Mouse (Mus musculus) forebrain, embryonic 14.5 days (tissue): ENCODE results near the gene Dntt. TPM values are rescaled to one million over a fixed set of nuclear protein-coding genes. Genes with fewer than 3 reads are reported as not detected.
A peak's percentile ranks its signal among the peaks of the same experiment; 100 is the strongest.

Experiments used
- ATAC-seq: fragments of 200-750 bp; cut with Nextera tagmentation; 2 replicates; pipeline ENCODE4 v1.8.0; 2017; ENCODE audit warnings: mild to moderate bottlenecking, moderate library complexity
- DNase-seq: peaks from one replicate; pipeline ENCODE4 v3.0.0-alpha.2; 2015; ENCODE audit warnings: low spot score
- H3K27ac ChIP-seq: fragments of 300-500 bp; sonication (generic); 2 replicates; pipeline ENCODE4 v1.5.1; 2014; ENCODE audit warnings: low read depth, mild to moderate bottlenecking, control low read depth, low read length, moderate library complexity
- H3K27me3 ChIP-seq: fragments of 300-500 bp; sonication (generic); replicated peaks from 2 replicates; pipeline ENCODE4 v1.6.1; 2014; ENCODE audit warnings: low read length, control low read depth, mixed read lengths; ENCODE audit not compliant: control insufficient read depth, insufficient read depth
- H3K36me3 ChIP-seq: fragments of 300-500 bp; sonication (generic); 2 replicates; pipeline ENCODE4 v1.6.1; 2014; ENCODE audit warnings: low read length, control low read depth; ENCODE audit not compliant: control insufficient read depth, insufficient read depth
- H3K4me1 ChIP-seq: fragments of 300-500 bp; sonication (generic); 2 replicates; pipeline ENCODE4 v1.6.1; 2014; ENCODE audit warnings: antibody characterized with exemption, low read length, control low read depth; ENCODE audit not compliant: control insufficient read depth, insufficient read depth
- H3K4me2 ChIP-seq: fragments of 300-500 bp; sonication (generic); 2 replicates; pipeline ENCODE4 v1.6.1; 2014; ENCODE audit warnings: mild to moderate bottlenecking, control low read depth, low read length
- H3K4me3 ChIP-seq: fragments of 300-500 bp; sonication (generic); 2 replicates; pipeline ENCODE4 v1.5.1; 2014; ENCODE audit warnings: low read depth, low read length, control low read depth
- H3K9ac ChIP-seq: fragments of 300-500 bp; sonication (generic); 2 replicates; pipeline ENCODE4 v1.6.1; 2014; ENCODE audit warnings: mild to moderate bottlenecking, low read length, control low read depth, moderate library complexity
- H3K9me3 ChIP-seq: fragments of 300-500 bp; sonication (generic); replicated peaks from 2 replicates; pipeline ENCODE4 v1.6.1; 2016; ENCODE audit warnings: low read length, control low read depth, mixed read lengths; ENCODE audit not compliant: control insufficient read depth
- WGBS: fragments of 180-500 bp; shearing (Covaris S2); extraction: QIAGEN DNeasy Blood & Tissue Kit; methylation state at CpG from one replicate; pipeline ENCODE4 v1.1.7; 2014; 5-methylcytosine and 5-hydroxymethylcytosine counted together
- polyA plus RNA-seq: library from polyadenylated mRNA; unstranded; fragments of >200 nt; fragmentation: Nextera tagmentation; extraction: Ambion mirVana; gene quantifications from 2 replicates; pipeline ENCODE4 v1.2.1, GENCODE M21; 2014

Gene Dntt
- polyA plus RNA-seq, 1 experiment from 2014 or later = 0.09 TPM

DNA sequence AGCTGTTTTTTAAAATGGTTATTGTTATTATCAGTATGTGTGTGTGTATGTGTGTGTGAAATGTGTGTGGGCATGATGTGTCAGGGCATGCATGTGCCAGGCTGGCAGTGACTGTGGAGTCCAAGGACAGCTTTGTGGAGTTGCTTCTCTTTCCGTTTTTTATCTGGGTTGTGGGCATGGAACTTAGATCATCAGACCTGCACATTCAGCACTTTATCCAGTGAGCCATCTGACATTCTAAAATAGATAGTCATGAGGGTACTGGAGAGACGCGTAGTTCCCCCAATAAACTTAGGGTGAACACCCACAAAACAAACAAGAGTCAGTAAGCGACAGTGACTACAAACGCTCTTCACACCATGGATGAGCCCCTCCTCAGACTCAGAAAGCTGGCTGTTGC, 35.7 kb upstream of the Dntt start:
- Histone ChIP-seq H3K36me3 (no peaks in the 10 kb centered on the region), H3K27me3 (no peaks in the 10 kb centered on the region), H3K4me3 (no peak overlapping the region), H3K4me1 (no peaks in the 10 kb centered on the region), H3K4me2 (no peak overlapping the region), H3K9me3 (no peaks in the 10 kb centered on the region), H3K9ac (no peak overlapping the region), H3K27ac (no peak overlapping the region)
- 94% methylated on average over 5 of the region's 5 CpGs for WGBS
- ATAC-seq = no peak
- DNase-seq = no peak

GRCm38 (mm10) chr19:40994057-40994585, 35.0 kb upstream of the Dntt start, which contains the start of gene Blnk:
Blnk (minus strand) TSS chr19:40994535.
- no peak within 1 kb of the TSS for H3K9ac ChIP-seq
- H3K27me3 ChIP-seq = no peaks in the 10 kb centered on the region
- WGBS = 61% methylated on average over 8 of the region's 8 CpGs
- no peaks in the 10 kb centered on the region for H3K4me1 ChIP-seq
- no peak within 1 kb of the TSS for H3K27ac ChIP-seq
- no peaks in the 10 kb centered on the region for H3K9me3 ChIP-seq
- ATAC-seq (no peak), DNase-seq (peak; percentile 37)
- H3K36me3 ChIP-seq = no peaks in the 10 kb centered on the region
- H3K4me3 ChIP-seq = no peak within 1 kb of the TSS
- H3K4me2 ChIP-seq = no peak within 1 kb of the TSS

DNA sequence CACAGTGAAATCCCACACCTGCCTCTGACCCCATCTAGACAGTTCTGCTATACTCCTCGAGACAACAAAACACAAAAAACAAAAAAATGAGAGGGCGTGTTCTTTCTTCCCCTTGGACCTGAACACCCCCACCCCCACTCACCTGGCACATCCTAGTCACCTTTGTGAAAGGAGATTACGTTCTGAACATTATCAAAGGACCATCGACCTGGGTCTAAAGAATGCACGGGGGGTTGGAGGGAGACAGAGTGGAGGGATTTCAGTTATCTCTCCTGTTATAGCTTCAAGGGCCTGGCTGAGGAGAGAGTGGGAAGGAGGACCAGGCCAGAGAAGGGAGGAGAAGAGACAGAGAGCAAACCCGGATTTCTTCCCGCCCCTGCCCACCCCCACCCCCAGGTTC, 34.2 kb upstream of the Dntt start:
- Histone ChIP-seq H3K27ac (no peak overlapping the region), H3K4me2 (no peak overlapping the region), H3K9ac (no peak overlapping the region), H3K4me3 (no peak overlapping the region), H3K27me3 (no peaks in the 10 kb centered on the region), H3K9me3 (no peaks in the 10 kb centered on the region), H3K4me1 (no peaks in the 10 kb centered on the region), H3K36me3 (no peaks in the 10 kb centered on the region)
- WGBS = 76% methylated on average over 7 of the region's 7 CpGs
- DNase-seq = no peak
- no peak for ATAC-seq

GRCm38 (mm10) chr19:40995449-40996401, 33.4 kb upstream of the Dntt start:
- H3K4me1 ChIP-seq = no peaks in the 10 kb centered on the region
- no peak overlapping the region for H3K4me2 ChIP-seq
- DNase-seq (peak; percentile 74), ATAC-seq (peak; percentile 71)
- no peaks in the 10 kb centered on the region for H3K27me3 ChIP-seq
- H3K4me3 ChIP-seq = no peak overlapping the region
- H3K27ac ChIP-seq = no peak overlapping the region
- no peaks in the 10 kb centered on the region for H3K9me3 ChIP-seq
- WGBS = 66% methylated on average over 21 of the region's 21 CpGs
- no peak overlapping the region for H3K9ac ChIP-seq
- H3K36me3 ChIP-seq = no peaks in the 10 kb centered on the region

DNA sequence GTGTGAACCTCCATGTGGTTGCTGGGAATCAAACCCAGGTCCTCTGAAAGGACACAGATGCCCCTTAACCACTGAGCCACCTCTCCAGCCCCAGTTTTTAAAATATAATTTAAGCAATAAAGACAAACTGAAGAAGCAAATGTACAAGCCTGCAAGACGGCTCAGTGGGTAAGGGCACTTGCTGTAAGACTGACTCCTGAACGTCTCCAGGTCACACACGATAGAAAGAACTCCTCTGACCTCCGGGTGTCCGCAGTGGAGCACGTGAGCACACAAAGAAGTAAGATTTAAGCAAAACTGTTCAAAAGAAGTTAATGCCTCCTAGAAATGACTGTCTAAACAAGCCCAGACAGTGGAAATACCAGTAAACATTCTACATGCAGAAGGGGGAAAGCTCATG, 32.4 kb upstream of the Dntt start:
- Histone ChIP-seq H3K4me1 (no peaks in the 10 kb centered on the region), H3K9ac (no peak overlapping the region), H3K27ac (no peak overlapping the region), H3K27me3 (no peaks in the 10 kb centered on the region), H3K4me2 (no peak overlapping the region), H3K36me3 (no peaks in the 10 kb centered on the region), H3K4me3 (no peak overlapping the region), H3K9me3 (no peaks in the 10 kb centered on the region; the same call in 1 of the 2 replicates)
- DNase-seq = no peak
- no peak for ATAC-seq
- WGBS = 86% methylated on average over 6 of the region's 6 CpGs

- no peak overlapping the region for H3K4me2 ChIP-seq
- H3K4me3 ChIP-seq = no peak overlapping the region
- no peak overlapping the region for H3K9ac ChIP-seq
- no peaks in the 10 kb centered on the region for H3K4me1 ChIP-seq
- no peaks in the 10 kb centered on the region; the same call in 1 of the 2 replicates for H3K9me3 ChIP-seq
- WGBS = 56% methylated on average over 5 of the region's 5 CpGs
- H3K27ac ChIP-seq = no peak overlapping the region
- ATAC-seq (no peak), DNase-seq (no peak)
- H3K36me3 ChIP-seq = no peaks in the 10 kb centered on the region
- no peaks in the 10 kb centered on the region for H3K27me3 ChIP-seq
Measured at GRCm38 (mm10) chr19:40998469-40999170, 30.5 kb upstream of the Dntt start.

DNA sequence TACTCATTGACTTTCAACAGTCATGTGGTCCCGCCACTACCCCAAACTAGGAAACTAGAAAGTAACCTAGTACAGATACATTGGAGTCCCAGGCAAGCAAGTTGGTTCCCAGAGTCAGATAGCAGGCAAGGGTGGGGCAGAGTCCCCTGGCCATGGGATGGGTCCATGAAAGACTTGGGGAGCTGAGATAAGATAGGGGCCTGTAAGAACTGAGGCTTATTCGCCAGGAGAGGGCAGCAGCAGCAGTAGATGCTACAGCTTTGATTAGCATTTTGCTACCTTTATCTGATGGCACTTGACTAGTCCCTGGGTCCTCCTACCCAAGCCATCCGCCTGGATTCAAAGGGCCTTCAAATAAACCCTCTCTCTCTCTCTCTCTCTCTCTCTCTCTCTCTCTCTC, 29.5 kb upstream of the Dntt start:
- Histone ChIP-seq H3K4me2 (no peak overlapping the region), H3K27ac (no peak overlapping the region), H3K9me3 (no peaks in the 10 kb centered on the region; the same call in 1 of the 2 replicates), H3K4me3 (no peak overlapping the region), H3K36me3 (no peaks in the 10 kb centered on the region), H3K27me3 (no peaks in the 10 kb centered on the region), H3K4me1 (no peaks in the 10 kb centered on the region), H3K9ac (no peak overlapping the region)
- WGBS = 67% methylated on average over 3 of the region's 3 CpGs
- DNase-seq = no peak
- no peak for ATAC-seq

DNA sequence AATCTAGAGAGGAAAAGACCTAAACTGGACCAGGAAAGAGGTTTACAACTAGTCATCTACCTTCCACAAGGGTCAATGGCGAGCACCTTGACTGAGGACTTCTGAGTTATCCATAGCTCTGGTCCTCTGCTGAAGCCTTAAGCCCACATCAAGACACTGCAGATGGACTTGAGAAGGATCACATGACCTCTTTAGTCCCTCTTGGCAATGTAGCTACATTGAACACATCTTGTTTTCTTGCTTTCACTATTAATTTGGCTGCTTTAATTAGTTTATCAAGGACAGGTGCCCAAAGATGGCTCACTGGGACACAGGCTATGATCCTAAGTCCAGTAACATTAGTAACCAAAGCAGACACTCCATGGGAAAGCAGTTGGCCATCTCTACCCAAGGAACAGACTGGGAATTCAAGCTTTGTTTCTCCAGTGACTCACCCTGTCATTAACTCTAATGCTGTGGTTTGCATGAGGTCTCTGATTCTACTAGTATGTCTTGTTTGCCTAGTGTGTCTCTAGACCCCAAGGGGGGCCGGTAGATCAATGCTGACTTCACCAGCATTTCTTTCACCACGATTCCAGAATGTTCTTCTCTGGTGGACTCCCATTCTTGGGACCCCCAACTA, 25.3 kb upstream of the Dntt start:
- 87% methylated on average over 3 of the region's 3 CpGs for WGBS
- DNase-seq (no peak), ATAC-seq (no peak)
- H3K9me3 ChIP-seq = no peaks in the 10 kb centered on the region; the same call in 1 of the 2 replicates
- H3K27ac ChIP-seq = no peak overlapping the region
- H3K4me2 ChIP-seq = no peak overlapping the region
- H3K4me3 ChIP-seq = no peak overlapping the region
- no peaks in the 10 kb centered on the region for H3K27me3 ChIP-seq
- no peak overlapping the region for H3K9ac ChIP-seq
- H3K4me1 ChIP-seq = no peaks in the 10 kb centered on the region
- no peaks in the 10 kb centered on the region for H3K36me3 ChIP-seq
